Mouse (Mus musculus) cerebellum, adult 2 months (tissue): ENCODE measurements at regions not wholly inside any gene's neighbourhood (a gene's known extent, or its start where the extent isn't known, plus 50 kb on each side); places are given as distances from the start of the nearest gene placed in this dataset.

ENCODE experiments used
- DNase-seq, 2 experiments: peaks; one replicate each; pipeline ENCODE4 v3.0.0; 2021
- H3K27ac ChIP-seq: fragments of 200-500 bp; 2 replicates; pipeline ENCODE4 v1.5.1; 2012; ENCODE audit warnings: low read length, control low read depth, inconsistent platforms; ENCODE audit not compliant: insufficient read depth
- H3K27me3 ChIP-seq: fragments of 200-500 bp; 2 replicates; pipeline ENCODE4 v1.6.1; 2012; ENCODE audit warnings: inconsistent platforms, mild to moderate bottlenecking, low read length, moderate library complexity; ENCODE audit not compliant: control insufficient read depth, insufficient read depth
- H3K4me1 ChIP-seq: fragments of 200-500 bp; 2 replicates; pipeline ENCODE4 v1.6.1; 2011; ENCODE audit warnings: low read length; ENCODE audit not compliant: control insufficient read depth, insufficient read depth
- H3K4me3 ChIP-seq: fragments of 200-500 bp; replicated peaks from 2 replicates; pipeline ENCODE3; 2011; ENCODE audit warnings: mild to moderate bottlenecking, low read depth, low read length, control low read depth; ENCODE audit not compliant: insufficient read depth
- CTCF ChIP-seq: fragments of 200-500 bp; IDR thresholded peaks from 2 replicates; pipeline ENCODE4 v1.5.1; 2011; ENCODE audit warnings: low read depth, mild to moderate bottlenecking, control low read depth, low read length, moderate library complexity, borderline replicate concordance; ENCODE audit not compliant: insufficient read depth
- POLR2A ChIP-seq: fragments of 200-500 bp; IDR thresholded peaks from 2 replicates; pipeline ENCODE4 v1.6.1; 2011; ENCODE audit warnings: low read length, control low read depth, borderline replicate concordance; ENCODE audit not compliant: insufficient read depth
- WGBS: fragments of 180-500 bp; shearing (Covaris S2); methylation state at CpG from one replicate; pipeline ENCODE4 v1.1.7; 2018; 5-methylcytosine and 5-hydroxymethylcytosine counted together

GRCm38 (mm10) chr10:124227061-124227460 is 963.3 kb downstream of the Fam19a2 start:
- Histone ChIP-seq H3K27ac (no peak overlapping the region), H3K4me3 (no peak overlapping the region), H3K27me3 (no peaks in the 10 kb centered on the region), H3K4me1 (no peaks in the 10 kb centered on the region)
- TF ChIP-seq POLR2A (no peak), CTCF (no peak)
- 19% methylated on average over 1 of the region's 1 CpGs for WGBS
- no peak for DNase-seq

GRCm38 (mm10) chr10:124249358-124249757 is 985.6 kb downstream of the Fam19a2 start:
- 48% methylated on average over 4 of the region's 4 CpGs for WGBS
- H3K4me1 ChIP-seq: no peaks in the 10 kb centered on the region
- TF ChIP-seq POLR2A (no peak), CTCF (no peak)
- DNase-seq: no peak
- no peak overlapping the region for H3K27ac ChIP-seq
- no peak overlapping the region for H3K4me3 ChIP-seq
- no peaks in the 10 kb centered on the region for H3K27me3 ChIP-seq

- Histone ChIP-seq H3K27me3 (no peaks in the 10 kb centered on the region), H3K4me1 (no peaks in the 10 kb centered on the region), H3K27ac (no peak overlapping the region), H3K4me3 (no peak overlapping the region)
- WGBS: 61% methylated on average over 4 of the region's 4 CpGs
- TF ChIP-seq POLR2A (no peak), CTCF (no peak)
- no peak for DNase-seq
These were observed 986.2 kb downstream of the Fam19a2 start for GRCm38 (mm10) chr10:124250004-124250403.

- DNase-seq: no peak
- WGBS: 60% methylated on average over 18 of the region's 18 CpGs
- Histone ChIP-seq H3K27me3 (no peaks in the 10 kb centered on the region), H3K4me3 (no peak overlapping the region), H3K4me1 (no peaks in the 10 kb centered on the region), H3K27ac (no peak overlapping the region)
- TF ChIP-seq POLR2A: no peak
- no peak for TF ChIP-seq CTCF
These were observed 1024.7 kb downstream of the Fam19a2 start for GRCm38 (mm10) chr10:124288301-124288995.

- no peak for DNase-seq
- Histone ChIP-seq H3K4me3 (no peak overlapping the region), H3K27me3 (no peaks in the 10 kb centered on the region; the same call in 1 of the 2 replicates), H3K27ac (no peak overlapping the region), H3K4me1 (no peaks in the 10 kb centered on the region)
- no peak for TF ChIP-seq CTCF
- no peak for TF ChIP-seq POLR2A
- WGBS: 56% methylated on average over 2 of the region's 2 CpGs
These were observed 1033.4 kb downstream of the Fam19a2 start for GRCm38 (mm10) chr10:124297198-124297677.

- no peak overlapping the region for H3K4me3 ChIP-seq
- DNase-seq: no peak
- no peaks in the 10 kb centered on the region for H3K4me1 ChIP-seq
- H3K27me3 ChIP-seq: no peaks in the 10 kb centered on the region
- TF ChIP-seq CTCF: no peak
- no peak for TF ChIP-seq POLR2A
- no peak overlapping the region for H3K27ac ChIP-seq
- WGBS: 88% methylated on average over 1 of the region's 1 CpGs
These were observed 1040.9 kb downstream of the Fam19a2 start for GRCm38 (mm10) chr10:124304683-124305082.

GRCm38 (mm10) chr10:124305644-124306043 is 1041.8 kb downstream of the Fam19a2 start:
- Histone ChIP-seq H3K27ac (no peak overlapping the region), H3K4me1 (no peaks in the 10 kb centered on the region), H3K4me3 (no peak overlapping the region), H3K27me3 (no peaks in the 10 kb centered on the region)
- TF ChIP-seq POLR2A: no peak
- no peak for TF ChIP-seq CTCF
- WGBS: 76% methylated on average over 3 of the region's 3 CpGs
- no peak for DNase-seq

GRCm38 (mm10) chr10:124318761-124319160 is 1055.0 kb downstream of the Fam19a2 start:
- WGBS: 18% methylated on average over 1 of the region's 1 CpGs
- no peak overlapping the region for H3K4me3 ChIP-seq
- no peaks in the 10 kb centered on the region for H3K4me1 ChIP-seq
- no peaks in the 10 kb centered on the region for H3K27me3 ChIP-seq
- TF ChIP-seq POLR2A: no peak
- H3K27ac ChIP-seq: no peak overlapping the region
- no peak for DNase-seq
